Mouse (Mus musculus): ENCODE results near the gene Apold1.
A peak's percentile ranks its signal among the peaks of the same experiment; 100 is the strongest.

DNA sequence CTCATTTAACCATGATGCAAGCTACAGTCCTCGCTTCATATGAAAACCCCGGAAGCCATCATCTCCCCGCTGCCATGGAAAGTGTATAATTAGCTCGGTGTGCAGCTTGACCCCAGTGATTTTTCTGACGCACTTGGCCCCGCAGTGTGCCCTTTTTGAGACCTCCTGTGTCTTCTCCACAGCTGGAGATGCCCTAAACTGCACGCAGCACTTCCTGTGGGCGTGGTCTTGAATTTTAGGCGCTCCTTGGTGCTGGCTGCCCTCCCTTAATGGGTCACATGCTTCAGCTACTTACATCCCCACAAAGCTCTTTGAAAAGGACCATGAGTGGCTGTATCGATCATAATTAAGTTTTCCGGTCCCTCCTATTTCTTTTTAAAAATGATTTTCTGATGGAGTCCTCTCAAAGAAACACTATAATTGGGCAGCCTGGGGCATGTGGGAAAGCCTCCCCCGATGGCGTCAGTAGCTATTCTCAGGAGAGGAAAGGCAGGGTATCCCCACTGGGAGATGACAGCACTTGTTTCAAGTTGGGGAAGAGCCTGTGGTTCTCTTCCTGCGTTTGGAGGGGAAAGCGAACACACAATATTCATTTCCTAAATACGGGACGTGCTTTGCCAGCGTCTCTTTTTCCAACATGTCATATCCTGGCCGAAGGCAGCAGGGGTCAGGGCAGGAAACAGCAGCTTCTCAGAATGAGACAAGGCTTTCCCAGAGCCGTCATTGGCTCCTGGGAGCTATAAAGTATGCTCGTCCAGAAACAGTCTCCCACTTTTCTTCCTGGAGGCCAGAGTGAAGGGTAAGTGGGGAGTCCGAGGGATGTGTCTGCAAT is at the start of gene Apold1:
- TF ChIP-seq ZMIZ1 (IDR thresholded peaks at IDR 0.05; ENCODE audit: low read depth, low read length): no peak
- peak; percentile 37; the same call in 1 of the 2 replicates for TF ChIP-seq USF1 (IDR thresholded peaks at IDR 0.05; ENCODE audit: low read depth, low read length)
- no peak for TF ChIP-seq HCFC1 (IDR thresholded peaks at IDR 0.05; ENCODE audit: low read depth, low read length)
- TF ChIP-seq CTCF (IDR thresholded peaks at IDR 0.05 in 2 of 3, conservative IDR thresholded peaks at IDR 0.05 in 1 of 3; ENCODE audit: control insufficient read depth in 1 of 3, insufficient read depth in 1 of 3, low read depth in 2 of 3, low read length in 3 of 3, poor library complexity in 1 of 3, severe bottlenecking in 1 of 3): no peak
- no peak for TF ChIP-seq MAX (IDR thresholded peaks at IDR 0.05; ENCODE audit: low read length)
- TF ChIP-seq RAD21 (IDR thresholded peaks at IDR 0.05; ENCODE audit: low read depth, low read length): no peak
